Mouse (Mus musculus): ENCODE results near the gene Rilp. TPM values are rescaled to one million over a fixed set of nuclear protein-coding genes. Genes with fewer than 3 reads are reported as not detected.

Gene Rilp
- polyA plus RNA-seq (2012; rRNA removed) = 6.5 and 7.1 TPM in 2 replicates

GRCm38 (mm10) chr11:75509741-75510626 lies at the start of gene Rilp:
Gene Rilp, plus strand, starts transcription at chr11:75510094.
- no peak for DNase-seq (ENCODE audit: low read depth)

DNA sequence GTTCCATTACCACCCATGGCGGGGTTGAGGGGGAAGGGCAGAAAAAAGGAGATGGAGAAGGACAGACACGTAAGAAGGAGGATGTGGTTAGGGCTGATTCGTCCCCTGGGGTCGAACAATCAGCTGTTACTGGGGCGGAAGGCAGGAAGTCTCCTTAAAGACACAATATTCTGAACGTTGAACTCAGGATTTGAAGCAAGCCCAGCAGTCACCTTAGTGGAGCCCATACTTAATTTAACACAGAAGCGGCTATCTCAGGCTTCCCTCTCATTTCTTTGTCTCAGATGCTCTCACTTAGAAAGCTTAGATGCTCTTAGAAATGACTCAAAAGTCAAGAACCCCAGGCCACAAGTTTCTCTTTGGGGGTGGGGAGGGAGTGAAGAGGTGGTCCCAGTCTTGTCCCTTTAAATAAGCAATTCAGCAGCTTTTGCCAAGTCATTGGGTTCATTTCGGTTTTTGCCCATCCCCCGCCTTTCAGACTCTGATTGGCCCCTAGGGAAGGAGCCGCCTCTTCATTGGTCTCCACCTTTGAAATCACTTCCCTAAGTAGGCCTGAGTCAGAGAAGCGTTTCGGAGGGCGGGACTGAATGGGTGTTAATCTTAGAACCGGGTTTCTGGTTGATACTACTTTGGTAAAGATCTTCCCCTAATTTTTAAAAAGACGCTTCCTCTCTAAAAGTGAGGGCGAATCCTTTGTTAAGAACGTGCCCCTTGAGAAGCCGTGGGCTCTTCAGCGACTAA lies 49.6 kb upstream of the Rilp start:
- no peak for DNase-seq (ENCODE audit: low read depth)

DNA sequence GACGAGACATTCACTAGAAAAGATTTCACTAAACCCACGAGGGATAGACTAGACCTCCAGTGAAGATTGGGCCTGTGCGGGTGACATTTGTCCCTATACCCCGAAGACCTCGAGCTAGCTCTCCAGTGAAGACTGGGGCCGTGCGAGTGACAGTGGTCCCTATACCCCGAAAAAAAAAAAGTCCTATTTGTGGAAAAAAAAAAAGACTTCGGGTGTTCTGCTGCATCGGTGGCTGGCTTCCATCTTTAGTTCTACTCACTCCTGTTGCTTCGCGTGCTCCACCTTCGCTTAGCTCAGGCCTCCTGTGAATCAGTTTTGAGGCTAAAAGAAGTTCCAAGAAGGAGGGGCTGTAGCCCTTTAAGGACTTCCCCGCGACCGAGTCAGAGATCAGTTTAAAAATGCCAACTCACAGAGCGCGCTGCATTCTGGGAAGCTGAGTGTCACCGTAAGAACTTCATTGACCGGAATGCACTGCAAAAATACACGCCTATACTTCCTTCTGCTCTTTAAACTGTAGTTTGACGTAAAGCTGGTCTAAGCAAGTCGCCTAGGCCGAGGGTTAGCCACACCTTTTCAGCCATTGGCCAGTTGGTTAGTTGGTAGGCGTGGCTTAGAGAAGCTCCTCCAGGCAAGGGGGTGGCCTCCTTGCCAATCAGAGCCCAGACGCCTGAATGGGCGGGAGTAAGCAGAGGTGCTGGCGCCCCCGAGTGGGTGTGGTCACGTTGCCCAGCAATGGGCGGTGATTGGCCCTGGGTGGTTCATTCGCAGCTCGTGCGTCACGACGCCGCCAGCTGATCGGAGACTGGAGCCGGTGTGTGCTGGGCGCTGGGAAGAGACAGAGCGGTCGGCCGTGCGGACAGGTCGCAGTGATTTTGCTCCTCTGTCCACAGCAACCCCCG lies 48.8 kb upstream of the Rilp start, which contains the start of gene Tlcd2:
Tlcd2 (plus strand) TSS at position 872 of the 899 bp plus-strand sequence.
- peak; percentile 100 for DNase-seq (ENCODE audit: low read depth)

GRCm38 (mm10) chr11:75461743-75462252 lies 48.1 kb upstream of the Rilp start:
- no peak for DNase-seq (ENCODE audit: low read depth)

- no peak for DNase-seq (ENCODE audit: low read depth)
These were observed 47.6 kb upstream of the Rilp start for GRCm38 (mm10) chr11:75462253-75462783.

- no peak for DNase-seq (ENCODE audit: low read depth)
These were observed 47.0 kb upstream of the Rilp start for GRCm38 (mm10) chr11:75462865-75463336.

DNA sequence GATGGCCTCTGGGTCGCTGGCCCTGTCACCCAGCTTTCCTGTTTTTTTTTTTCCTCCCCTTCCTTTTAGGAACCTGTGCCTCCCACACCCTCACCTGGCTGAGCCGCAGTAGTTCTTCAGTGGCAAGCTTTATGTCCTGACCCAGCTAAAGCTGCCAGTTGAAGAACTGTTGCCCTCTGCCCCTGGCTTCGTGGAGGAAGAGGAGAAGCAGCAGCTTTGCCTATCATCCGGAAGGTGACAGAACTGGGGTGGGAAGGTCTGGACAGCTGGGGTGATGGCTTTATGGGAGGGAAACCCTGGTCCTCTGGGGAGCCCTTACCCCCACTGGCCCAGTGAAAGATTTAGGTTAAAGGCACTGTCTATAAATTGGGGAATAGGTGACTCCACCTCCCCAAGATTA lies 46.3 kb upstream of the Rilp start:
- no peak for DNase-seq (ENCODE audit: low read depth)

DNA sequence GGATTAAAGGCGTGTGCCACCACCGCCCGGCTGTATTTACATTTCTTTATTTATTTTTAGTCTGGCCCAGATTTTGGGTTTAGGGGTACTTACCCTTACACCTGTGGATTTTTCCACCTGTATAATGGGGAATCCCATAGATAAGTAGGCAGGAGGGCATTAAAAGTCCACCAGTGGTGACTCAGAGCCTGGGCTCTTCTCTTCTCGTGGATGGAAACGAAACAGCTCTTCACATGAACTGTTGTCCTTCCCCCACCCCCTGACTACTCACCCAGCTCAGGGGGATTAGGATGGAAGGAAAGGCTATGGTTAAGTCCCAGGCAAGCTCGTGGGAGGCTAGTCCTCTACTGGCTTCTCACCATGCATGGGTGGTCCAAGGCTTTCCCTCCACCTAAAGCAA lies 45.5 kb upstream of the Rilp start:
- DNase-seq (ENCODE audit: low read depth) = no peak

DNA sequence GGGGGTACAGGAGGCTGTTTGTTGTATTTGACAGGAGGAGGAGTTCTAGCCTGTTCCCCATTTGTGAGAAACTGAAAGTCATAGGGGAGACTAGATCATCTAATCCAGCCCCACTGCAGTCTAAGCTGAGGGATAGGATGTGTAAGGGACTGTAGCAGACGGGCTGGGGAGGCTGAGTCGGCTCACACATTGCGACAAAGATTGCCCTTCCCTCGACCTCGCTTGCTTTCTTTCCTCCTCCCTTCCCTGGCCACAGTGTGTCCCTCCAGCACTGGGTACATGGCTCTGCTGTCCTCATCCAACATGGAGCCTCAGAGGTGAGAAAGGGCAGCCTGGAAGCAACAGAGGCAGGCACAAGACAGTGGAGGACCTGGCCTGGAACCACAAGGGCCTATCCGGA lies 44.8 kb upstream of the Rilp start:
- no peak for DNase-seq (ENCODE audit: low read depth)

DNA sequence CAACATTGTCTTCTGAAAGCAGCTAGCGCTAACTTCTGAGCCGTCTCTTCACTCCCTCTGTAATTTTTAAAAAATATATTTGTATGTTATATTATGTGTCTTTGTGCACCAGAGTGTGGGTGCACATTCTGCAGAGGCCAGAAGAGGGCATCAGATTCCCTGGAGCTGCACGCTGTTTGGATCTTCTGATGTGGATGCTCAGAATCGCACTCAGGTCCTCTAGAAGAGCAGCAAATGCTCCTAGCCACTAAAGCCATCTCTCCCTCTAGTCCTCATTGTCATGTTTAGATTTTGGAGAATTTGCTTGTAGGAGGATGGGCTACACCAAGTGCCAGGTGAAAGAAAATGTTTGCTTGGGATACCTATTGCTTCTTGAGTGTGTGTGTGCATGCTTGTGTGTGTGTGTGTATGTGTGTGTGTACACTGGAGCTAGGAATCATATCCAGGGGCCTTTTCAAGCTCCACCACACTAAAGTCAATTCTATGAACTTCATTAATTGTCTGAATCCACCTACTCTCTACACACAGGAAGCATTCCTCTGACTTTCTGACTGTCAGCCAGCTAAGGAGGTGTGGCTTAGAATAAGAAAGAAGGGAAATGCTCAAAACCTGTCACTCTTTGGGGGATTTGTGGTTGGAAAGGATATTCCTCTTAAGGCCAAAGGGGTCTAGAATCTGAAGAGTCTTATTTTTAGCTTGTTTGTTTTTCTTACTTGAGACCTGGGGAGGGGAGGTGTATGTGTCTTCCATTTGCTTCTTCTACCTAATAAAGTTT lies 43.0 kb upstream of the Rilp start:
- no peak for DNase-seq (ENCODE audit: low read depth)

DNA sequence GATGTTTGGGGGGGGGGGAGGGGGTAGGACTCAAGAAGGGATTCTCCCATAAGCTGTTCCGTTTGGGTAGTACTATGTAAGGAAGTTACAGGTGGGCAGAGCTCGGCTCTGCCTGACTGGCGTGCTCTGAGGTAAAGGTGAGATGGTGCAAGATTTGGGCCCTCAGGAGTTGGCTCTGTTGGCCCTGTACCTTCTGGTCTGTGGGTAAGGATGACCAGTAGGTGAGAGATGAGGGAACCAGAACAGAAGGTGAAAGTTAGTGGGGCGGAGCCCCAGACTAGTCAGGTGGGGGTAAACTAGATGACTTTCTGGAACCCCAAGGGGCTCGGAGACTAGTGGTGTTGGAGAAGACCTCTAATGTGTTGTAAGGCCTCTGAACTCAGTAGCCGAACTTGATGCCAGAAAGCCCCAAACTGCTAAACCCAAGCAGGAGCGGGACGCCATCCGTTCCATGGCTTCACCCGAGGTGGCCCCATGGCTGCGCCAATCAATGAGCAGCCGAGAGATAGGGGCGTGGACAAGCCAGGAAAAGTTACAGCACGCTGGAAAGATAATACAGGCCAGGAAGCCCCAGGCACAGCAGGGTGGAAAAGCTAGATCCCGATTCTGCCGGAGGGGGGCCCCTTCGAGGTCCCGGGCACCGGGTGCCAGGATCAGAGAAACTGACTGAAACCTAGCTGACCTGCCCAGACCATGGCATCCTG lies 42.2 kb upstream of the Rilp start:
- no peak for DNase-seq (ENCODE audit: low read depth)

DNA sequence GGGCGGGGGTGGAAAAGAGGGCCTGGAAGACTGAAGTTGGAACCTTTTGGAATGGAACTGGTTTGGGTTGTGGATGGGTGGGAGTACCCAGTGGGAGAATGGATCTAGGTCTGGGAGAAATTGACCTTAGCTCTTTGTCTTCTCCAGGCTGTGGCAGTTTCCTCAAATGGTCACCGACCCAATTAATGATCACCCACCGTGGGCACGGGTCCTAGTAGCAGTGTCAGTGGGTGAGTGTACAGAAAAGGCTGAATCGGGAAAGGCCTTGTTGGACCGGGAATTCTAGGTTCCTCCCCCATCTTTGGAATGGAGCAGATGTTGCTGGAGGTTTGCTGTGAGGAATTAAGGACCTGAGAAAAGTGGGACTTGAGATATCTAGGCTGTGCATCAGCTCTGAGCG lies 41.5 kb upstream of the Rilp start:
- DNase-seq (ENCODE audit: low read depth) = no peak

- no peak for DNase-seq (ENCODE audit: low read depth)
These were observed 40.6 kb upstream of the Rilp start for GRCm38 (mm10) chr11:75469261-75469660.

- no peak for DNase-seq (ENCODE audit: low read depth)
These were observed 39.2 kb upstream of the Rilp start for GRCm38 (mm10) chr11:75470675-75471074.

DNA sequence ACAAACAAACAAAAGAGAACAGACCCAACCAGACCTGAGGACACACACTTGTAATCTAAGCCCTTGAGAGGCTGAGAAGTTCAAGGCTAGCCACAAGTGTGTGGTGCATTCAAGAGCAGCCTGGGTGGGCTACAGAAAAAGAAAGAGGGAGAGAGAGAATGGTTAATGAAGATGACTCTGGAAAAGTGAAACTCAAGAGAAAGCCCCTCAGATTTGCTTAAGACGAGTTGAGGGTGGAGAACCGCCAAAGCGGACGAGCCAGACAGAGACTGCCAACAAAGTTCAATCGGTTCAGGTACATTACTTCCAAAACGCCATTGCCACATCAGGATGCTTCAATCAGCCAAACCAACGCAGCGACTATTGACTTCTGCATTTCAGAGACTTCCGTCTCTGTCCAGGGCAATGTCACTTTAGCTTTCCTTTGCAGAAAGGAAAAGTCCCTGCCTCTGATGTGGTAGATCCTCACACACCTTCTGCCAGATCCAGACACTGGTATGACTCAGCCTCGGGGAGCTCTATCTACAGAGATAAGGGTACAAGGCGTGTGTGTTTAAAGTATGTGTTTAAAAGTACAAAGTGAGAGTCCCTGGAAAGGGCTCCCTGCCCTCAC lies 37.3 kb upstream of the Rilp start:
- DNase-seq (ENCODE audit: low read depth) = no peak

- DNase-seq (ENCODE audit: low read depth) = no peak
These were observed 36.5 kb upstream of the Rilp start for GRCm38 (mm10) chr11:75473376-75473775.

- DNase-seq (ENCODE audit: low read depth) = peak; percentile 38
These were observed 23.7 kb upstream of the Rilp start for GRCm38 (mm10) chr11:75486192-75486591.

DNA sequence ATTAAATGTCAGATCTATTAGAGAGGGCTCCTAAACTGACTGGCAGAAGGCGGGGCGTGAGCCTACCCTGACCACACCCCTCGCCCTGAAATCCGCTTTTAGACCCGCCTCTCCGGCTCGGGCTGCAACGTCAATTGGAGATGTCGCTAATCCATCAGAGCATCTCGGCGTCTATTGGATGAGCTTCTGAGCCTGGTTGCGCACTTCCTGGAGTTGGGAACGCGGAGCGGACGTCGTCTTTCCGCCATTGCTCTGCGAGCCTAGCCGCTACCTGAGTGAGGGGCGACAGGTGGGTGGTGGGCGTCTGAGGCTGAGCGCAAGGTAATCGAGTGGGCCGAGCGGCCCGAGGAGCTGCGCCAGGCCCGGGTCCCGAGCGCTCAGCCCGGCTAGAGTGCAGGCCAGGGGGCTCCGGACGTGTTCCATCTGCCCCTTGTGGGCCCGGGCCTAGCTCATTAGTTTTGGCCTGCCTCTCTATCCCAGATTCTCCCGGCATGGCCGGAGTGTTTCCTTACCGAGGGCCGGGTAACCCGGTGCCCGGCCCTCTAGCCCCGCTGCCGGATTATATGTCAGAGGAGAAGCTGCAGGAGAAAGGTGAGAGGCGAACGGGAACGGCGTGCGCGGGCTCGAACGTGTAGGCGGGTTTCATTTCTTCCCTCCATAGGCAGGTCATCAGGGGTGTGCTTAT lies 23.2 kb upstream of the Rilp start, which contains the start of gene Prpf8:
Prpf8 (plus strand) TSS at position 216 of the 685 bp plus-strand sequence.
- no peak for DNase-seq (ENCODE audit: low read depth)

DNA sequence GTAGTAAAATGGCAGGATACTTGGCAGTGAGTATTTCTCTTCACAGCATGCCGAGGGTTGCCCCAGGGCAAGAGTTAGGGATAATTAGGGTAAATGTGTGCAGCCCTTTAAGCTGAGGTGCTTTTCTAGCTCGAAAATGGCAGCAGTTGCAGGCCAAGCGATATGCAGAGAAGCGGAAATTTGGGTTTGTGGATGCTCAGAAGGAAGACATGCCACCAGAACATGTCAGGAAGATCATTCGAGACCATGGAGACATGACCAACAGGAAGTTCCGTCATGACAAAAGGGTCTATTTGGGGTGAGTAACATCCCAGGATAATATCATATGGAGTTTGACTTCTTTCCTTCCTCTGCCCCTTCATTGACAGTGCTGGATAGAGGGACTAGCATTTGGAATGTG lies 22.4 kb upstream of the Rilp start:
- DNase-seq (ENCODE audit: low read depth) = no peak

Measured in gonadal fat pad, adult 2 months (tissue).